ENCODE assay signal across 10 mouse cellular contexts in genomic region chr11:53103601-53104325, GRCm38 (mm10).
DNase-seq lines count a peak whose midpoint lies in the region; ATAC-seq lines count a peak whose summit lies in the region.
"Had no signal": no experiment of that assay in that cellular context is flagged by ENCODE, and none has a peak within 500 bp of the region (broad histone marks: within the 10 kb centered on the region; RNA-seq: fewer than 3 reads in every experiment).

No protein-coding gene starts in this region.

- H3K9ac ChIP-seq in midbrain, embryonic 13.5 days (replicated peaks) = no peak overlapping the region
- H3K9ac ChIP-seq in liver, embryonic 12.5 days = no peak overlapping the region

- DNase-seq in midbrain, embryonic 10.5 days (ENCODE audit: low spot score) = no peak
- peak; percentile 55 for DNase-seq in gastrocnemius, postnatal 14 days
- DNase-seq in heart, postnatal 14 days = peak; percentile 32 to 46
- DNase-seq in kidney, postnatal 36 days = peak; percentile 69 to 72
- DNase-seq in limb, embryonic 10.5 days (ENCODE audit: low spot score) = no peak
- DNase-seq: liver had no signal

- H3K9me3 ChIP-seq in midbrain, embryonic 10.5 days (replicated peaks) = no peaks in the 10 kb centered on the region
- H3K9me3 ChIP-seq in midbrain, embryonic 13.5 days = no peaks in the 10 kb centered on the region
- no peaks in the 10 kb centered on the region for H3K9me3 ChIP-seq in limb, embryonic 10.5 days (replicated peaks)
- no peaks in the 10 kb centered on the region for H3K9me3 ChIP-seq in liver, embryonic 12.5 days (replicated peaks)
- H3K9me3 ChIP-seq: hindbrain, embryonic 10.5 days had no signal

- 62% methylated on average over 10 of the region's 10 CpGs for WGBS in midbrain, embryonic 10.5 days
- 50% methylated on average over 10 of the region's 10 CpGs for WGBS in midbrain, embryonic 13.5 days
- 78% methylated on average over 10 of the region's 10 CpGs for WGBS in limb, embryonic 10.5 days
- WGBS in liver, embryonic 12.5 days (ENCODE audit: insufficient replicate concordance) = 63% methylated on average over 10 of the region's 10 CpGs

- ATAC-seq in midbrain, embryonic 13.5 days = no peak
- no peak for ATAC-seq in liver, embryonic 12.5 days
- ATAC-seq: forebrain, embryonic 16.5 days had no signal

- H3K27me3 ChIP-seq in midbrain, embryonic 10.5 days (ENCODE audit: low read depth, poor library complexity, severe bottlenecking) = no peaks in the 10 kb centered on the region
- H3K27me3 ChIP-seq in midbrain, embryonic 13.5 days = peaks cover 8% of the 10 kb centered on the region; the same call in 1 of the 2 replicates
- H3K27me3 ChIP-seq in limb, embryonic 10.5 days (ENCODE audit: low read depth, poor library complexity, severe bottlenecking) = no peaks in the 10 kb centered on the region; the same call in 1 of the 2 replicates
- no peaks in the 10 kb centered on the region; the same call in 1 of the 2 replicates for H3K27me3 ChIP-seq in liver, embryonic 12.5 days (replicated peaks)

- intact Hi-C loops in gastrocnemius, postnatal 14 days (cut with DNase I; ENCODE audit: low total_unique reads) = no loop called here
- intact Hi-C loops in heart, postnatal 14 days (cut with DNase I) = no loop called here

- no peak overlapping the region for H3K4me3 ChIP-seq in midbrain, embryonic 10.5 days
- no peak overlapping the region for H3K4me3 ChIP-seq in midbrain, embryonic 13.5 days (replicated peaks)
- no peak overlapping the region for H3K4me3 ChIP-seq in limb, embryonic 10.5 days
- H3K4me3 ChIP-seq in liver, embryonic 12.5 days = no peak overlapping the region
- H3K4me3 ChIP-seq: hindbrain, embryonic 10.5 days had no signal

- H3K36me3 ChIP-seq in midbrain, embryonic 10.5 days = no peaks in the 10 kb centered on the region
- no peaks in the 10 kb centered on the region for H3K36me3 ChIP-seq in midbrain, embryonic 13.5 days
- no peaks in the 10 kb centered on the region for H3K36me3 ChIP-seq in limb, embryonic 10.5 days
- H3K36me3 ChIP-seq in liver, embryonic 12.5 days = no peaks in the 10 kb centered on the region
- H3K36me3 ChIP-seq: hindbrain, embryonic 10.5 days had no signal

- H3K4me2 ChIP-seq in midbrain, embryonic 13.5 days (replicated peaks) = no peak overlapping the region
- no peak overlapping the region for H3K4me2 ChIP-seq in liver, embryonic 12.5 days

- peaks cover 9% of the 10 kb centered on the region; the same call in 1 of the 2 replicates for H3K4me1 ChIP-seq in midbrain, embryonic 10.5 days
- peaks cover 2% of the 10 kb centered on the region; the same call in 1 of the 2 replicates for H3K4me1 ChIP-seq in midbrain, embryonic 13.5 days (replicated peaks)
- H3K4me1 ChIP-seq in limb, embryonic 10.5 days = peaks cover 45% of the 10 kb centered on the region
- H3K4me1 ChIP-seq in liver, embryonic 12.5 days = no peaks in the 10 kb centered on the region

- peak overlapping the region; percentile 52; the same call in 1 of the 2 replicates for H3K27ac ChIP-seq in midbrain, embryonic 10.5 days (replicated peaks)
- no peak overlapping the region for H3K27ac ChIP-seq in midbrain, embryonic 13.5 days
- no peak overlapping the region for H3K27ac ChIP-seq in limb, embryonic 10.5 days
- no peak overlapping the region for H3K27ac ChIP-seq in liver, embryonic 12.5 days
- H3K27ac ChIP-seq: hindbrain, embryonic 10.5 days had no signal

Comparison
In these comparisons a context has a peak if more than half of its experiments do, and no peak if none do; other contexts are left out.
1. DNase-seq: peak in gastrocnemius, postnatal 14 days (single experiment), heart, postnatal 14 days (2 of 2) and kidney, postnatal 36 days (2 of 2); none in midbrain, embryonic 10.5 days (single experiment) and limb, embryonic 10.5 days (single experiment).